Mouse (Mus musculus) midbrain, embryonic 16.5 days (tissue): ENCODE measurements at regions not wholly inside any gene's neighbourhood (a gene's known extent, or its start where the extent isn't known, plus 50 kb on each side); places are given as distances from the start of the nearest gene placed in this dataset.
A peak's percentile ranks its signal among the peaks of the same experiment; 100 is the strongest.
"Not testable (repeated sequence)": the region's sequence is repeated elsewhere in the genome, so short reads cannot be mapped to it uniquely, and the experiment has no call there.

Experiments
- ATAC-seq: fragments of 200-750 bp; cut with Nextera tagmentation; 2 replicates; pipeline ENCODE4 v1.8.0; 2017; ENCODE audit warnings: moderate TSS enrichment
- H3K27ac ChIP-seq: fragments of 300-500 bp; sonication (generic); 2 replicates; pipeline ENCODE4 v1.5.1; 2014; ENCODE audit warnings: mild to moderate bottlenecking, low read length, mixed read lengths
- H3K27me3 ChIP-seq: fragments of 300-500 bp; sonication (generic); 2 replicates; pipeline ENCODE4 v1.6.1; 2014; ENCODE audit warnings: low read depth, low read length, mixed read lengths; ENCODE audit not compliant: control insufficient read depth, insufficient read depth
- H3K36me3 ChIP-seq: fragments of 300-500 bp; sonication (generic); 2 replicates; pipeline ENCODE4 v1.6.1; 2014; ENCODE audit warnings: mild to moderate bottlenecking, low read length, moderate library complexity, mixed read lengths; ENCODE audit not compliant: control insufficient read depth, insufficient read depth
- H3K4me1 ChIP-seq: fragments of 300-500 bp; sonication (generic); 2 replicates; pipeline ENCODE4 v1.6.1; 2014; ENCODE audit warnings: mild to moderate bottlenecking, low read length, mixed read lengths; ENCODE audit not compliant: control insufficient read depth, insufficient read depth
- H3K4me2 ChIP-seq: fragments of 300-500 bp; sonication (generic); 2 replicates; pipeline ENCODE4 v1.6.1; 2014; ENCODE audit warnings: mild to moderate bottlenecking, low read length, mixed read lengths
- H3K4me3 ChIP-seq: fragments of 300-500 bp; sonication (generic); 2 replicates; pipeline ENCODE4 v1.5.1; 2014; ENCODE audit warnings: low read depth, mild to moderate bottlenecking, low read length, moderate library complexity, mixed read lengths
- H3K9ac ChIP-seq: fragments of 300-500 bp; sonication (generic); 2 replicates; pipeline ENCODE4 v1.6.1; 2014; ENCODE audit warnings: low read depth, low read length, mixed read lengths
- H3K9me3 ChIP-seq: fragments of 300-500 bp; sonication (generic); replicated peaks from 2 replicates; pipeline ENCODE4 v1.6.1; 2014; ENCODE audit warnings: mild to moderate bottlenecking, low read length, mixed read lengths; ENCODE audit not compliant: control insufficient read depth, poor library complexity, severe bottlenecking
- WGBS: fragments of 180-500 bp; shearing (Covaris S2); extraction: QIAGEN DNeasy Blood & Tissue Kit; methylation state at CpG from one replicate; pipeline ENCODE4 v1.1.7; 2014; 5-methylcytosine and 5-hydroxymethylcytosine counted together

DNA sequence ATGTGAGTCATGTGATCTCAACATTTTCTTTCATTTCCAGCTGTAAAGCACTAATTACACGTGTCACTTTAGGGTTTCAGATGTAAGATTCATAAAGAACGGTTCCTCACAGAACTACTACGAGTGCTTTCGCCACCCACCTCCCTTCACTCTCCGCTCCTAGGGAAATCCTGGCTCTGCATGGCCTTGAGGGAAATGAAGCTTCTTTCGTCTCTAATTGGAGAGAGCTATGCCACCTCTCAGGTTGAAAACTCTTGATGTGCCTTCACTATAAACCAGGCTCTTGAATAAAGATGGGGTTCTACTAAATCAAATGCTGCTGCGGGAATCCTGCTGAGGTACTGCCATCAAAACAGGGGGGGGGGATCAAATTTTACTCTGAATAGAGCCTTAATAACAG lies 686.0 kb upstream of the Hs3st1 start:
- H3K9ac ChIP-seq = no peak overlapping the region
- ATAC-seq = peak; percentile 42; the same call in 1 of the 2 replicates
- no peak overlapping the region for H3K27ac ChIP-seq
- no peak overlapping the region for H3K4me2 ChIP-seq
- H3K4me1 ChIP-seq = no peaks in the 10 kb centered on the region
- WGBS = 63% methylated on average over 7 of the region's 7 CpGs
- no peaks in the 10 kb centered on the region for H3K36me3 ChIP-seq
- no peak overlapping the region for H3K4me3 ChIP-seq
- no peaks in the 10 kb centered on the region for H3K27me3 ChIP-seq
- no peaks in the 10 kb centered on the region for H3K9me3 ChIP-seq

DNA sequence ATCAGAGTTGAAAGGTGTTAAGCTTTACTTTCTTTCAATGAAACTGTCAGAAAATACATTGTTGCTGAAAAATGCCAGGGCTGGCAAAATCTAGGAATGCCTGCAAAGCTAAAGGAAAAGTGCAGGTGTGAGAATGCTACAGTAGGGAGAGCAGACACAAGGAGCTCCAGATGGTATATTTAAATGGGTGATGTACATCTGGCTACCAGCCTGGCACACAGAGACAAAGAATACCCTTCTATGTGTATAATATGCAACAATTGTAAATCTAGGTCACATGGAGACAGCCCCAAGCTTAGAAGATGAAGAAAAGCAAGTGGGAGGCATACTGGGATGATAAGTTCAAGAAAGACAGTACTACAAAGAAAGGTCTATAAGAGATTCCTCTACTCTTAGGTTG lies 647.4 kb upstream of the Hs3st1 start:
- Histone ChIP-seq H3K4me1 (no peaks in the 10 kb centered on the region), H3K27ac (no peak overlapping the region), H3K4me2 (no peak overlapping the region), H3K9me3 (no peaks in the 10 kb centered on the region), H3K9ac (no peak overlapping the region), H3K4me3 (no peak overlapping the region), H3K36me3 (no peaks in the 10 kb centered on the region), H3K27me3 (no peaks in the 10 kb centered on the region)
- ATAC-seq = no peak

DNA sequence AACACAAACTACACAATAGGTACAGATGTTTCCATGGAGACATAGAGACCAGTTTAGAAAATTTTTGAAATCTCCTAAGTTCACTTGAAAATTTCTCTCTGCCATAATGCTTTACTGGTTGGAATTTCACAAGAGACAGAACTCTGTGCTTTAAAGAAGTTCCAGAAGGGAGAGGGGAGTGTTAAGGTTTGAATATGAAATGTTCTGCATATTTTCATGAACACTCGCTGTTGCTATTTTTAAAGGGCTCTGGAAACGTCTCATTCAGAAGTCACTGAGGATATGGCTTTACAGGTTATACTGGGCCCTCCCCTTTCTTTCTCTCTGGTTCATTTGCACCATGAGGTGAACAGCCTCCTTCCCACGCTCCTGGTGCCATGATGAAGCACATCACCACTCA lies 639.5 kb upstream of the Hs3st1 start:
- no peak overlapping the region for H3K4me2 ChIP-seq
- H3K27ac ChIP-seq = no peak overlapping the region
- H3K36me3 ChIP-seq = no peaks in the 10 kb centered on the region
- no peaks in the 10 kb centered on the region for H3K9me3 ChIP-seq
- H3K4me3 ChIP-seq = no peak overlapping the region
- WGBS = 74% methylated on average over 3 of the region's 3 CpGs
- H3K9ac ChIP-seq = no peak overlapping the region
- no peaks in the 10 kb centered on the region for H3K27me3 ChIP-seq
- ATAC-seq = no peak
- H3K4me1 ChIP-seq = no peaks in the 10 kb centered on the region

DNA sequence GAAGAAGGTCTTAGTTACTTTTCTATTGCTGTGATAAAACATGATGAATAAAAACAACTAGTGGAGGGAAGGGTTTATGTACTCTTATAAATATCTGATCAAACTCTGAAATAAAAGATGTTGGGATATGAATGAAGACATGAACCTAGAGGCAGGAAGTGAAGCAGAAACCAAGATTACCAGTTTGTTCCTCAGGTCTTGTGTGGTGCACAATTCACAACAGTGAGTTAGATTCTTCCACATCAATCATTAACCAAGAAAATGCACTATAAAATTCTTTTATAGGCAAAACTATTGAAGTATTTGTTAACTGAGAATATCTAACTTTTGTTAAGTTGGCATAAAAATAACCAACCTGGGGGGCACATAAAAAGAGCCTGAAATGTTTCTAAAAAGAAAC lies 634.3 kb upstream of the Hs3st1 start:
- no peaks in the 10 kb centered on the region for H3K27me3 ChIP-seq
- H3K9ac ChIP-seq = no peak overlapping the region
- H3K4me3 ChIP-seq = no peak overlapping the region
- no peak for ATAC-seq
- no peaks in the 10 kb centered on the region for H3K36me3 ChIP-seq
- no peak overlapping the region for H3K4me2 ChIP-seq
- H3K9me3 ChIP-seq = no peaks in the 10 kb centered on the region
- H3K27ac ChIP-seq = no peak overlapping the region
- no peaks in the 10 kb centered on the region for H3K4me1 ChIP-seq

DNA sequence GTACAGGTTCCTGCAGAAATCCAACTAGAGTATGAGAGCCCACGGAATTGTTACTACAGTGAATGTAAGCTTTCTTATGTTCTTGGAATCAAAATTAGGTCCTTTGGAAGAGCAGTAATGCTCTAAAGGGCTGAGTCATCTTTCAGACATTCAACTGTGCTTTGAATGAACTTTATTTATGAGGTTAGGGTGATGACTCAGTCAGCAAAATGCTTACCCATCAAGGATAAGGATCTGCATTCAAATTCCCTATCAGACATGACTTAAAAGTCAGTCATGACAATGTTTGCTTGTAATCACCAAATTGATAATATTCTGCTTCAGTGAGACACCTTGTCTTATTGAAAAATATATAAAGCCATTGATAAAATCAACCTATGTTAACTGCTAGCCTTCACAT lies 611.7 kb upstream of the Hs3st1 start:
- Histone ChIP-seq H3K27ac (no peak overlapping the region), H3K27me3 (no peaks in the 10 kb centered on the region), H3K4me3 (no peak overlapping the region), H3K4me2 (no peak overlapping the region), H3K36me3 (no peaks in the 10 kb centered on the region), H3K9ac (no peak overlapping the region), H3K9me3 (no peaks in the 10 kb centered on the region), H3K4me1 (no peaks in the 10 kb centered on the region)
- 86% methylated on average over 1 of the region's 1 CpGs for WGBS
- ATAC-seq = no peak

DNA sequence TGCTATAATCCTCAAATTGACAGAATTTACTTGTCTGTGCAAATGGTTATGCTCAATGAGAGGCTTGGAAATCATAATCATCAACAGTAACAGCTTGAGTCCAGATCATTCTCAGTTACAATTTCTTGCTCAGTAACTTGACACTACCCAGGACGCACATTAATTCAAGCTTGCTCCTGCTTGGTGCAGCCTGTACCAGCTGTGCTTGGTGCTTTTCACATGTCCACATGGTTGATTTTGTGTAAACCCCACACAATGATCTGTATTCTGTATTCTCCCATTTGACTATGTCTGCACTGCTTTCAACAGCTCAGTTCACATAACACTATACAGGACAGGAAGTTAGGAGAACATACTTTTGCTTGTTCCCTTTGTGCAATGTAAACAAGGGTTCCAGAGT lies 576.0 kb upstream of the Hs3st1 start:
- ATAC-seq = no peak
- no peaks in the 10 kb centered on the region for H3K27me3 ChIP-seq
- no peaks in the 10 kb centered on the region for H3K36me3 ChIP-seq
- no peak overlapping the region for H3K9ac ChIP-seq
- no peak overlapping the region for H3K4me3 ChIP-seq
- H3K9me3 ChIP-seq = no peaks in the 10 kb centered on the region
- 83% methylated on average over 1 of the region's 1 CpGs for WGBS
- no peak overlapping the region for H3K4me2 ChIP-seq
- H3K27ac ChIP-seq = no peak overlapping the region
- H3K4me1 ChIP-seq = no peaks in the 10 kb centered on the region

DNA sequence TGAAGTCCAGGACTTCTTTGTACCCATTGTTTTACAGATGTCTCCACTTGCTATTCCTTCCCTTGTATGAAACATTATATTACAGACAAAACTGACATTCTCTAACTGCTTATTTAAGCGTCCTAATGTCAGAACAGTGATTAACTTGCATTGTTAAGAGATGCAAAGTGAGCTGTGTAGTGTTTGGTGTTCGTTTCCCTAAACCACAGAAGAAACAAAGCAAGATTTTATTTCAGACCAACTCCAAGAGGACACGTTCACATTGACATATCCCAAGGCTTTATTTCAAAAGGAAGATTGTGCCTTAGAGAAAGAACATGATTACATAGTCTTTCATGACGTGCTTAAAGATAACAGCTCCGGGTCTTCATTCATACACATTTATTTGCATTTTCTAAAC lies 553.2 kb upstream of the Hs3st1 start:
- WGBS = 65% methylated on average over 5 of the region's 5 CpGs
- Histone ChIP-seq H3K4me2 (no peak overlapping the region), H3K27ac (no peak overlapping the region), H3K4me3 (no peak overlapping the region), H3K9ac (no peak overlapping the region), H3K9me3 (no peaks in the 10 kb centered on the region), H3K4me1 (no peaks in the 10 kb centered on the region), H3K36me3 (no peaks in the 10 kb centered on the region), H3K27me3 (no peaks in the 10 kb centered on the region)
- no peak for ATAC-seq

DNA sequence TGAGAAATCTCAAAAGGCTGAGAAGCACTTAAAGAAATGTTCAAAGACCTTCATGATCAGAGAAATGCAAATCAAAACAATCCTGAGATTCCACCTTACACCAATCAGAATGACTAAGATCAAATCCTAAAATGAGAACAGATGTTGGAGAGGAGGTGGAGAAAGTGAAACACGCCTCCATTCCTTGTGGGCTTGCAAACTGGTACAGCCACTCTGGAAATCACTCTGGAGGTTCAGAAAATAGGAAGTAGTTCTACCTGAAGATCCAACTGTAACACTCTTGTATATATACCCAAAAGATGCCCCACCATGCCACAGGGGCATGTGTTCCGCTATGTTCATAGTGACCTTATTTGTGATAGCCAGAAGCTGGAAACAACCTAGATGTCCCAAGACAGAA lies 549.5 kb upstream of the Hs3st1 start:
- not testable (repeated sequence) for H3K27me3 ChIP-seq
- WGBS = 92% methylated on average over 2 of the region's 2 CpGs

DNA sequence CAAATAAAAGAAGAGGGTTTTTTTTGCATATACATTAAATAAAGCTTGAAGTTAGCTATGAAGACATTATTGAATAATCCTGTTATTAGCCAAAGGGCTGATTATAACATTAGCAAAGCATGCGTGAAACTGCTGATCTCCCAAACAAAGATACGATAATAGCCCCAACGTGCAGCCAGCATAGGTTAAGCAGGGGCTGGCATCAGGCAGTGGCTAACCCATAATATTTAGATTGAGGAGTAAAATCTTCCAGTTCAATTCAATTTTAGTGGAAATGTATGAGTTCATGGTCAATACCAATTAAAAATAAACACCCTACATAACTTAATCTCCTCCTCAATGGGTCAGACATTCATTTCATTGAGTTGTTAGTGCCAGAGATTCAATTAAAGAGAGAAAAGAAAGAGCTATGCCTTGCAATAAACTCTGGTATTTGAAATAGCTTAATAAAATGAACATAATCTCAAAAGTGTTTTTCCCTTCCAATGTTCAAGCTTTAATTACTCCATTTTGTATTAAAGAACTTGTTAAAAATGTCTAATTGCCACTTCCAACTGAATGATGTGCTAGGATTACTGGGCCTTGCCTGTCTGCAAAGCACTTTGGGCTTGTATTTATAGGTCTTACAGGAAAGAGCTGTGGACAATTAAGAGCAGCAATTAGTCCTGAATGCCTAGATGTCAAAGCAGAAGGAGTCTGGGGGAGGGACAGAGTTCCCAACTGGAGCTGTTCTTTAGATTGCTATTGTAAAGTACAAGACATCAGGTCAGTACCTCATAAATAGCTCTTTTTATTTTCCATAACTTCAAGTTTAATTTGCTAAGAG lies 539.8 kb upstream of the Hs3st1 start:
- no peaks in the 10 kb centered on the region for H3K36me3 ChIP-seq
- H3K4me2 ChIP-seq = no peak overlapping the region
- H3K9ac ChIP-seq = no peak overlapping the region
- no peaks in the 10 kb centered on the region for H3K4me1 ChIP-seq
- H3K27me3 ChIP-seq = no peaks in the 10 kb centered on the region
- ATAC-seq = no peak
- no peak overlapping the region for H3K27ac ChIP-seq
- H3K4me3 ChIP-seq = no peak overlapping the region
- 33% methylated on average over 3 of the region's 3 CpGs for WGBS
- H3K9me3 ChIP-seq = no peaks in the 10 kb centered on the region

More for the DNA sequence above, 549.5 kb upstream of the Hs3st1 start:
- H3K27ac ChIP-seq, ATAC-seq, H3K4me2 ChIP-seq, H3K4me3 ChIP-seq, H3K9ac ChIP-seq, H3K4me1 ChIP-seq, H3K36me3 ChIP-seq, H3K9me3 ChIP-seq: not testable (repeated sequence)
